Mouse (Mus musculus) left cerebral cortex, adult 2 months (tissue): ENCODE measurements around the gene Trim50. TPM values are rescaled to one million over a fixed set of nuclear protein-coding genes. Genes with fewer than 3 reads are reported as not detected.
A peak's percentile ranks its signal among the peaks of the same experiment; 100 is the strongest.

Experiments
- DNase-seq, 2 experiments: peaks; one replicate each; pipeline ENCODE4 v3.0.0; 2021 to 2022; ENCODE audit warnings: low spot score in 2 of 2, mixed read lengths in 1 of 2; ENCODE audit errors: extremely low spot score in 1 of 2
- H3K27ac ChIP-seq: fragments of 200-600 bp; 2 replicates; pipeline ENCODE4 v1.8.1; 2022
- H3K4me3 ChIP-seq: fragments of 200-600 bp; 2 replicates; pipeline ENCODE4 v1.8.1; 2022
- CTCF ChIP-seq: fragments of 200-600 bp; IDR thresholded peaks from 2 replicates; pipeline ENCODE4 v1.8.1; 2022; ENCODE audit warnings: antibody characterized with exemption, mild to moderate bottlenecking, moderate library complexity
- intact Hi-C: fragments of 180-260 bp; cut with DNase I; formaldehyde crosslinking; loops from one replicate; pipeline ENCODE4 v1.15.1; 2025
- microRNA-seq, 2 experiments: library from miRNA; unstranded; fragments of <30 nt; microRNA quantifications; one replicate each; pipeline ENCODE4 v1.2.0; 2021
- total RNA-seq, 2 experiments: library from RNA; stranded (reverse); gene quantifications; 2 replicates each; pipeline ENCODE4 v1.2.3; 2021

Gene Trim50
- total RNA-seq, 2 experiments from 2014 or later, result not detected

GRCm38 (mm10) chr5:135404623-135405022, 51.5 kb downstream of the Trim50 start:
- no peak for TF ChIP-seq CTCF
- peak; percentile 59 to 67 for DNase-seq
- intact Hi-C loops, result loop anchor here (5.0 kb wide), 1 partner anchor 358 kb away; no protein-coding TSS in a partner anchor
- Histone ChIP-seq H3K27ac (no peak overlapping the region), H3K4me3 (peak overlapping the region; percentile 33)

- Histone ChIP-seq H3K4me3 (no peak overlapping the region), H3K27ac (no peak overlapping the region)
- intact Hi-C loops, result no loop called here
- no peak for TF ChIP-seq CTCF
- DNase-seq, result no peak
These were observed 52.3 kb downstream of the Trim50 start for GRCm38 (mm10) chr5:135405437-135405836.

- DNase-seq, result no peak
- Histone ChIP-seq H3K27ac (no peak overlapping the region), H3K4me3 (no peak overlapping the region)
- intact Hi-C loops, result no loop called here
- no peak for TF ChIP-seq CTCF
These were observed 55.0 kb downstream of the Trim50 start for GRCm38 (mm10) chr5:135408114-135408513.

- Histone ChIP-seq H3K4me3 (no peak overlapping the region), H3K27ac (no peak overlapping the region)
- intact Hi-C loops, result no loop called here
- no peak for DNase-seq
- no peak for TF ChIP-seq CTCF
These were observed 57.2 kb downstream of the Trim50 start for GRCm38 (mm10) chr5:135410266-135410665.

Small RNA genes within 50 kb of the gene (microRNA-seq; reads per million reads assigned to microRNA genes)
- gene Mir7033, result 0.72 to 0.97 reads per million in 2 experiments

Other genes with a start within 250 kb of the Trim50 start
- 10 to 100 TPM; 26.1 to 27.0 TPM for gene Tbl2, start 203.6 kb upstream of the Trim50 start, total RNA-seq
- gene Bcl7b, start 185.0 kb upstream of the Trim50 start, total RNA-seq, result 10 to 100 TPM; 50.6 to 54.6 TPM
- gene Baz1b, start 166.0 kb upstream of the Trim50 start, total RNA-seq, result 10 to 100 TPM; 76.2 to 79.7 TPM
- gene Fzd9, start 102.1 kb upstream of the Trim50 start, total RNA-seq, result 1 to 10 TPM; 5.1 TPM
- gene Fkbp6, start 3.3 kb upstream of the Trim50 start, total RNA-seq, result under 1 TPM in 1 of 2 experiments, not detected in 1; 0.44 TPM
- 10 to 100 TPM; 22.2 to 22.6 TPM for gene Nsun5, start 16.7 kb downstream of the Trim50 start, total RNA-seq
- gene Pom121, start 41.3 kb downstream of the Trim50 start, total RNA-seq, result 10 to 100 TPM; 56.6 to 58.3 TPM
- 10 to 100 TPM; 48.7 to 51.9 TPM for gene Hip1, start 191.8 kb downstream of the Trim50 start, total RNA-seq
- gene Ccl26, start 210.3 kb downstream of the Trim50 start, total RNA-seq, result not detected
- under 1 TPM in 1 of 2 experiments, not detected in 1; 0.68 TPM for gene Ccl24, start 219.8 kb downstream of the Trim50 start, total RNA-seq